Mouse (Mus musculus) lung, adult 2 months (tissue): ENCODE results near the gene Baiap2.

Experiments
- CTCF ChIP-seq: fragments of 200-500 bp; IDR thresholded peaks from 2 replicates; pipeline ENCODE4 v1.5.1; 2011; ENCODE audit warnings: mild to moderate bottlenecking, low read length, control low read depth; ENCODE audit not compliant: insufficient read depth
- POLR2A ChIP-seq: fragments of 200-500 bp; IDR thresholded peaks from 2 replicates; pipeline ENCODE4 v1.6.1; 2011; ENCODE audit warnings: low read depth, mild to moderate bottlenecking, control low read depth, low read length, borderline replicate concordance; ENCODE audit errors: extremely low read depth

DNA sequence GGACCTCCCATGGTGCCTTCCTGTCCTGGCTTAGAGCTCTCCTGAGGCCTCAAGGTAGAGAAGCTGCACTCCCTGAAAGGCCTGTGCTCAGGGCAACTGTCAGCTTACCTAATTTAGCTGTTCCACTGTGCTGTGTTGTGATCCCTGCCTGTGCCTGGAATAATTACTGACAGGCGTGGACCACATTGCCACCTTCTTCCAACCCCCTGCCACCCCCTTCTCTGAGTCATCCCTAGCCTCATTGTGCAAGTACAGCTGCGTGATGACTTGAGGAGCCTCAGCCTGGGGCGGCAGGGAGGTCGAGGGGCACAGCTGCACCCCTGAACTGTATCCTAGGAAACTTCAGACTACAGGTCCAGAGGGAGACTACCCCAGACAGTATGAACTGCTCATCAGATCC is 5.7 kb downstream of the Baiap2 start:
- TF ChIP-seq CTCF (no peak), POLR2A (no peak)
